Mouse (Mus musculus): Measurements from ENCODE around the gene Ppp1r12b. TPM values are rescaled to one million over a fixed set of nuclear protein-coding genes. Genes with fewer than 3 reads are reported as not detected.

Ppp1r12b gene
- polyA plus RNA-seq, 1 experiment from 2014 or later: 7.6 TPM

DNA sequence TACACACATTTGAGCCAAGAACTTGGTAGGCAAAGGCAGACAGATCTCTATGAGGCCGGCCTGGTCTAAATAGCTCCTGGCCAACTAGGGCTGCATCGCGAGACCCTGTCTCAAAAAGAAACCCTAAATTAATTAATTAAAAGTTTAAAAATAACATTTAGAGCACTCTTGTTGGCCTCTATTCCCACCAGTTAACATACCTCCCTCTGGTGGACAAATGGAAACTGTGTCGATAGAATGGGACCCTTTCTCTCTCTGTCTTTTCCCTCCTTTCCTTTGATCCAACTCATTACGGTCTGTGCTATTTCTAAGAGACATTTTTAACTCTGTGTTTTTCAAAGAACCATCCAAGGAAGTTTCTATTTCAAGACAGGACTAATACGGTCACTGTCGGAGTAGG lies 4.9 kb upstream of the Ppp1r12b start:
- ATAC-seq (ENCODE audit: low FRiP score, low TSS enrichment): no peak
- no peak overlapping the region for H3K4me3 ChIP-seq (ENCODE audit: low read length)
- no peaks in the 10 kb centered on the region for H3K36me3 ChIP-seq (ENCODE audit: control insufficient read depth, insufficient read depth, low read length)
- H3K27ac ChIP-seq (ENCODE audit: low read depth, low read length): no peak overlapping the region
- H3K9me3 ChIP-seq (ENCODE audit: control insufficient read depth, low read length): no peaks in the 10 kb centered on the region
- no peaks in the 10 kb centered on the region for H3K4me1 ChIP-seq (ENCODE audit: control insufficient read depth, insufficient read depth, low read length)
- H3K27me3 ChIP-seq (ENCODE audit: control insufficient read depth, insufficient read depth, low read length): no peaks in the 10 kb centered on the region
- H3K4me2 ChIP-seq (replicated peaks; ENCODE audit: low read depth, low read length): no peak overlapping the region
- WGBS: 61% methylated on average over 7 of the region's 7 CpGs
- H3K9ac ChIP-seq (ENCODE audit: low read depth, low read length): no peak overlapping the region

DNA sequence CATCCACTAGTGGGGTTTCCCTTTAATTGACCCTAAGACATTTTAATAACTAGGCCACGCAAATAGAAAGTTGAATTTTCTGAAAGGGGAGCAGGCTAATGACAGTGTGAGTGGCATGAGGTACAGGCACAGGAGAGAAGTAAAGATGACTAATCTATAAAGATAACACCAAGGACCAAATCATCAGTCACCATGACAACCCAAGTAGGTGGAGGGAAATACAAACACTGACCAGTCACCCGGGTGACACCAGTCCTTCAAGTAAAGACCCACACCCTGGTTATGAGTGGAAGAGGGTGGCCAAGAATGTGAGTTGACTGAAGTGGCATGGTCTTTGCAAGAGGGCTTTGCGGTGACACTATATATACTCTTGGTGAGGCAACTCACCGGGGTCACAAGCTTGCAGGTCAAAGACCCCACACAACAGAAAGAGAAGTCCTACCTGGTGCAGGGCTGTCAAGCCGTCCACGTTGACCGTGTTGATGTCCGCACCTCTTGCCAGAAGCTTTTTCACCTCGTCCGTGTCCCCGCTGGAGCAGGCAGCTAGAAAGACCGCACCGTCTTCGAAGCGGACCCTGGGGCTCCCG lies 599 bp downstream of the Ppp1r12b start:
- no peaks in the 10 kb centered on the region for H3K27me3 ChIP-seq (ENCODE audit: control insufficient read depth, insufficient read depth, low read length)
- H3K27ac ChIP-seq (ENCODE audit: low read depth, low read length): peak overlapping the region; percentile 76; the same call in 1 of the 2 replicates
- no peaks in the 10 kb centered on the region for H3K36me3 ChIP-seq (ENCODE audit: control insufficient read depth, insufficient read depth, low read length)
- H3K4me1 ChIP-seq (ENCODE audit: control insufficient read depth, insufficient read depth, low read length): no peaks in the 10 kb centered on the region
- no peaks in the 10 kb centered on the region for H3K9me3 ChIP-seq (ENCODE audit: control insufficient read depth, low read length)
- H3K9ac ChIP-seq (ENCODE audit: low read depth, low read length): peak overlapping the region; percentile 86
- H3K4me2 ChIP-seq (replicated peaks; ENCODE audit: low read depth, low read length): peak overlapping the region; percentile 72
- WGBS: 5% methylated on average over 16 of the region's 16 CpGs
- ATAC-seq (ENCODE audit: low FRiP score, low TSS enrichment): peak; percentile 59
- H3K4me3 ChIP-seq (ENCODE audit: low read length): peak overlapping the region; percentile 64

GRCm38 (mm10) chr1:134949946-134950345 lies 5.8 kb downstream of the Ppp1r12b start:
- ATAC-seq (ENCODE audit: low FRiP score, low TSS enrichment): no peak
- 92% methylated on average over 3 of the region's 3 CpGs for WGBS

GRCm38 (mm10) chr1:134947590-134947989 lies 8.2 kb downstream of the Ppp1r12b start:
- H3K36me3 ChIP-seq (ENCODE audit: control insufficient read depth, insufficient read depth, low read length): no peaks in the 10 kb centered on the region

More at GRCm38 (mm10) chr1:134949946-134950345, 5.8 kb downstream of the Ppp1r12b start:
- H3K9me3 ChIP-seq (ENCODE audit: control insufficient read depth, low read length): no peaks in the 10 kb centered on the region
- no peak overlapping the region for H3K27ac ChIP-seq (ENCODE audit: low read depth, low read length)
- no peak overlapping the region for H3K4me2 ChIP-seq (replicated peaks; ENCODE audit: low read depth, low read length)
- H3K4me3 ChIP-seq (ENCODE audit: low read length): no peak overlapping the region
- no peaks in the 10 kb centered on the region for H3K27me3 ChIP-seq (ENCODE audit: control insufficient read depth, insufficient read depth, low read length)
- no peaks in the 10 kb centered on the region for H3K36me3 ChIP-seq (ENCODE audit: control insufficient read depth, insufficient read depth, low read length)
- H3K4me1 ChIP-seq (ENCODE audit: control insufficient read depth, insufficient read depth, low read length): no peaks in the 10 kb centered on the region
- H3K9ac ChIP-seq (ENCODE audit: low read depth, low read length): no peak overlapping the region

GRCm38 (mm10) chr1:134942898-134943297 lies 12.8 kb downstream of the Ppp1r12b start:
- H3K4me3 ChIP-seq (ENCODE audit: low read length): no peak overlapping the region
- no peak for ATAC-seq (ENCODE audit: low FRiP score, low TSS enrichment)
- H3K9ac ChIP-seq (ENCODE audit: low read depth, low read length): no peak overlapping the region

More at GRCm38 (mm10) chr1:134947590-134947989, 8.2 kb downstream of the Ppp1r12b start:
- Histone ChIP-seq H3K4me2 (replicated peaks; ENCODE audit: low read depth, low read length) (no peak overlapping the region), H3K4me1 (ENCODE audit: control insufficient read depth, insufficient read depth, low read length) (no peaks in the 10 kb centered on the region), H3K9me3 (ENCODE audit: control insufficient read depth, low read length) (no peaks in the 10 kb centered on the region), H3K27me3 (ENCODE audit: control insufficient read depth, insufficient read depth, low read length) (no peaks in the 10 kb centered on the region), H3K9ac (ENCODE audit: low read depth, low read length) (no peak overlapping the region), H3K27ac (ENCODE audit: low read depth, low read length) (no peak overlapping the region), H3K4me3 (ENCODE audit: low read length) (no peak overlapping the region)
- ATAC-seq (ENCODE audit: low FRiP score, low TSS enrichment): no peak
- WGBS: 89% methylated on average over 7 of the region's 7 CpGs

GRCm38 (mm10) chr1:134940863-134941262 lies 14.9 kb downstream of the Ppp1r12b start:
- no peaks in the 10 kb centered on the region for H3K27me3 ChIP-seq (ENCODE audit: control insufficient read depth, insufficient read depth, low read length)
- H3K9ac ChIP-seq (ENCODE audit: low read depth, low read length): no peak overlapping the region
- ATAC-seq (ENCODE audit: low FRiP score, low TSS enrichment): no peak
- no peaks in the 10 kb centered on the region for H3K9me3 ChIP-seq (ENCODE audit: control insufficient read depth, low read length)
- no peaks in the 10 kb centered on the region for H3K36me3 ChIP-seq (ENCODE audit: control insufficient read depth, insufficient read depth, low read length)
- H3K4me2 ChIP-seq (replicated peaks; ENCODE audit: low read depth, low read length): no peak overlapping the region
- peaks cover 15% of the 10 kb centered on the region; the same call in 1 of the 2 replicates for H3K4me1 ChIP-seq (ENCODE audit: control insufficient read depth, insufficient read depth, low read length)
- no peak overlapping the region for H3K27ac ChIP-seq (ENCODE audit: low read depth, low read length)
- no peak overlapping the region for H3K4me3 ChIP-seq (ENCODE audit: low read length)
- 24% methylated on average over 4 of the region's 4 CpGs for WGBS

More at GRCm38 (mm10) chr1:134942898-134943297, 12.8 kb downstream of the Ppp1r12b start:
- Histone ChIP-seq H3K36me3 (ENCODE audit: control insufficient read depth, insufficient read depth, low read length) (no peaks in the 10 kb centered on the region), H3K27me3 (ENCODE audit: control insufficient read depth, insufficient read depth, low read length) (no peaks in the 10 kb centered on the region), H3K4me1 (ENCODE audit: control insufficient read depth, insufficient read depth, low read length) (peaks cover 15% of the 10 kb centered on the region; the same call in 1 of the 2 replicates), H3K4me2 (replicated peaks; ENCODE audit: low read depth, low read length) (no peak overlapping the region), H3K9me3 (ENCODE audit: control insufficient read depth, low read length) (no peaks in the 10 kb centered on the region), H3K27ac (ENCODE audit: low read depth, low read length) (no peak overlapping the region)
- WGBS: 90% methylated on average over 2 of the region's 2 CpGs

DNA sequence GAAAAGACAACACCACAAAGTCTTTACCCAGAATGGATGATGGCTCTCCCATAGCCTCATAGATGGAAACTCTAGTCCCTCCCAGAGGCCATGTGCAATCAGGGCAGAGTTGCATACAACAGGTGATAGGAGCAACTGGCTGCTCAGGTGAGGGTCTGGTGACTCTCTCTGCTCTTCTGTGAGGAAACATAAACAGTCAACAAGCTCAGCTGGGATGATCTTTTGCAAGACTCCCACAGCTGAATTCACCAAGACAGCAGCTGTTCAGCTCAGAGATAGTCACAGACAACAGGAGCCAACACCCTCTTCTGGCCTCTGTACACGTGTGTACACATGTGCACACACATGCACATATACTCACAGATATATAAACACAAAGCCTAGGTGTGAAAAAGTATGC lies 17.5 kb downstream of the Ppp1r12b start:
- no peaks in the 10 kb centered on the region for H3K36me3 ChIP-seq (ENCODE audit: control insufficient read depth, insufficient read depth, low read length)
- 93% methylated on average over 1 of the region's 1 CpGs for WGBS
- H3K4me2 ChIP-seq (replicated peaks; ENCODE audit: low read depth, low read length): no peak overlapping the region
- H3K27ac ChIP-seq (ENCODE audit: low read depth, low read length): no peak overlapping the region
- H3K27me3 ChIP-seq (ENCODE audit: control insufficient read depth, insufficient read depth, low read length): no peaks in the 10 kb centered on the region
- H3K4me3 ChIP-seq (ENCODE audit: low read length): no peak overlapping the region
- peaks cover 15% of the 10 kb centered on the region; the same call in 1 of the 2 replicates for H3K4me1 ChIP-seq (ENCODE audit: control insufficient read depth, insufficient read depth, low read length)
- no peak overlapping the region for H3K9ac ChIP-seq (ENCODE audit: low read depth, low read length)
- ATAC-seq (ENCODE audit: low FRiP score, low TSS enrichment): no peak
- H3K9me3 ChIP-seq (ENCODE audit: control insufficient read depth, low read length): no peaks in the 10 kb centered on the region

- Histone ChIP-seq H3K4me3 (ENCODE audit: low read length) (no peak overlapping the region), H3K4me2 (replicated peaks; ENCODE audit: low read depth, low read length) (no peak overlapping the region), H3K27me3 (ENCODE audit: control insufficient read depth, insufficient read depth, low read length) (no peaks in the 10 kb centered on the region), H3K27ac (ENCODE audit: low read depth, low read length) (no peak overlapping the region), H3K9me3 (ENCODE audit: control insufficient read depth, low read length) (no peaks in the 10 kb centered on the region), H3K9ac (ENCODE audit: low read depth, low read length) (no peak overlapping the region), H3K4me1 (ENCODE audit: control insufficient read depth, insufficient read depth, low read length) (peaks cover 13% of the 10 kb centered on the region; the same call in 1 of the 2 replicates), H3K36me3 (ENCODE audit: control insufficient read depth, insufficient read depth, low read length) (no peaks in the 10 kb centered on the region)
- ATAC-seq (ENCODE audit: low FRiP score, low TSS enrichment): no peak
- 88% methylated on average over 6 of the region's 6 CpGs for WGBS
Observed at GRCm38 (mm10) chr1:134936335-134936734, 19.4 kb downstream of the Ppp1r12b start.

GRCm38 (mm10) chr1:134932431-134932830 lies 23.3 kb downstream of the Ppp1r12b start:
- Histone ChIP-seq H3K27ac (ENCODE audit: low read depth, low read length) (no peak overlapping the region), H3K9me3 (ENCODE audit: control insufficient read depth, low read length) (no peaks in the 10 kb centered on the region), H3K4me1 (ENCODE audit: control insufficient read depth, insufficient read depth, low read length) (no peaks in the 10 kb centered on the region), H3K36me3 (ENCODE audit: control insufficient read depth, insufficient read depth, low read length) (no peaks in the 10 kb centered on the region), H3K4me2 (replicated peaks; ENCODE audit: low read depth, low read length) (no peak overlapping the region), H3K9ac (ENCODE audit: low read depth, low read length) (no peak overlapping the region), H3K4me3 (ENCODE audit: low read length) (no peak overlapping the region), H3K27me3 (ENCODE audit: control insufficient read depth, insufficient read depth, low read length) (no peaks in the 10 kb centered on the region)
- 40% methylated on average over 7 of the region's 7 CpGs for WGBS
- no peak for ATAC-seq (ENCODE audit: low FRiP score, low TSS enrichment)
